Mouse (Mus musculus): ENCODE measurements at regions not wholly inside any gene's neighbourhood (a gene's known extent, or its start where the extent isn't known, plus 50 kb on each side); places are given as distances from the start of the nearest gene placed in this dataset.

GRCm38 (mm10) chr1:64215646-64216045, 93.6 kb upstream of the Klf7 start:
- WGBS: 61% methylated on average over 4 of the region's 4 CpGs

GRCm38 (mm10) chr1:64209131-64209530, 87.0 kb upstream of the Klf7 start:
- Histone ChIP-seq H3K9me3 (replicated peaks; ENCODE audit: control insufficient read depth, low read length) (peaks cover 12% of the 10 kb centered on the region), H3K27me3 (ENCODE audit: control insufficient read depth, insufficient read depth, low read length) (no peaks in the 10 kb centered on the region), H3K27ac (ENCODE audit: low read depth) (no peak overlapping the region), H3K4me1 (ENCODE audit: control insufficient read depth, insufficient read depth) (no peaks in the 10 kb centered on the region), H3K36me3 (replicated peaks; ENCODE audit: control insufficient read depth, insufficient read depth, low read length) (no peaks in the 10 kb centered on the region), H3K9ac (replicated peaks; ENCODE audit: low read depth, low read length) (no peak overlapping the region), H3K4me3 (ENCODE audit: low read depth, low read length) (no peak overlapping the region), H3K4me2 (ENCODE audit: low read depth, low read length) (no peak overlapping the region)
- TF ChIP-seq CTCF (IDR thresholded peaks at IDR 0.05; ENCODE audit: low read depth) (no peak), EP300 (IDR thresholded peaks at IDR 0.05; ENCODE audit: low read depth) (no peak)
- 49% methylated on average over 1 of the region's 1 CpGs for WGBS
- ATAC-seq (ENCODE audit: insufficient read depth, low read depth) (no peak), DNase-seq (ENCODE audit: low spot score) (no peak)

More at GRCm38 (mm10) chr1:64215646-64216045, 93.6 kb upstream of the Klf7 start:
- Histone ChIP-seq H3K9ac (replicated peaks; ENCODE audit: low read depth, low read length) (no peak overlapping the region), H3K36me3 (replicated peaks; ENCODE audit: control insufficient read depth, insufficient read depth, low read length) (no peaks in the 10 kb centered on the region), H3K27me3 (ENCODE audit: control insufficient read depth, insufficient read depth, low read length) (no peaks in the 10 kb centered on the region), H3K4me3 (ENCODE audit: low read depth, low read length) (no peak overlapping the region), H3K27ac (ENCODE audit: low read depth) (no peak overlapping the region), H3K4me2 (ENCODE audit: low read depth, low read length) (no peak overlapping the region), H3K4me1 (ENCODE audit: control insufficient read depth, insufficient read depth) (no peaks in the 10 kb centered on the region), H3K9me3 (replicated peaks; ENCODE audit: control insufficient read depth, low read length) (no peaks in the 10 kb centered on the region)
- ATAC-seq (ENCODE audit: insufficient read depth, low read depth): no peak
- TF ChIP-seq EP300 (IDR thresholded peaks at IDR 0.05; ENCODE audit: low read depth) (no peak), CTCF (IDR thresholded peaks at IDR 0.05; ENCODE audit: low read depth) (no peak)
- no peak for DNase-seq (ENCODE audit: low spot score)

GRCm38 (mm10) chr1:64200387-64201023, 78.4 kb upstream of the Klf7 start:
- Histone ChIP-seq H3K9me3 (replicated peaks; ENCODE audit: control insufficient read depth, low read length) (peaks cover 12% of the 10 kb centered on the region), H3K9ac (replicated peaks; ENCODE audit: low read depth, low read length) (no peak overlapping the region), H3K27me3 (ENCODE audit: control insufficient read depth, insufficient read depth, low read length) (no peaks in the 10 kb centered on the region), H3K4me2 (ENCODE audit: low read depth, low read length) (no peak overlapping the region), H3K4me3 (ENCODE audit: low read depth, low read length) (no peak overlapping the region), H3K4me1 (ENCODE audit: control insufficient read depth, insufficient read depth) (peaks cover 6% of the 10 kb centered on the region), H3K27ac (ENCODE audit: low read depth) (no peak overlapping the region), H3K36me3 (replicated peaks; ENCODE audit: control insufficient read depth, insufficient read depth, low read length) (no peaks in the 10 kb centered on the region)
- no peak for TF ChIP-seq EP300 (IDR thresholded peaks at IDR 0.05; ENCODE audit: low read depth)
- TF ChIP-seq CTCF (IDR thresholded peaks at IDR 0.05; ENCODE audit: low read depth): no peak
- ATAC-seq (ENCODE audit: insufficient read depth, low read depth) (no peak), DNase-seq (ENCODE audit: low spot score) (no peak)
- WGBS: 45% methylated on average over 5 of the region's 5 CpGs

GRCm38 (mm10) chr1:64198781-64199180, 76.7 kb upstream of the Klf7 start:
- Histone ChIP-seq H3K27ac (ENCODE audit: low read depth) (no peak overlapping the region), H3K36me3 (replicated peaks; ENCODE audit: control insufficient read depth, insufficient read depth, low read length) (no peaks in the 10 kb centered on the region), H3K4me3 (ENCODE audit: low read depth, low read length) (no peak overlapping the region), H3K9ac (replicated peaks; ENCODE audit: low read depth, low read length) (no peak overlapping the region), H3K4me1 (ENCODE audit: control insufficient read depth, insufficient read depth) (peaks cover 10% of the 10 kb centered on the region), H3K9me3 (replicated peaks; ENCODE audit: control insufficient read depth, low read length) (no peaks in the 10 kb centered on the region), H3K27me3 (ENCODE audit: control insufficient read depth, insufficient read depth, low read length) (no peaks in the 10 kb centered on the region), H3K4me2 (ENCODE audit: low read depth, low read length) (no peak overlapping the region)
- TF ChIP-seq EP300 (IDR thresholded peaks at IDR 0.05; ENCODE audit: low read depth) (no peak), CTCF (IDR thresholded peaks at IDR 0.05; ENCODE audit: low read depth) (no peak)
- 76% methylated on average over 5 of the region's 5 CpGs for WGBS
- ATAC-seq (ENCODE audit: insufficient read depth, low read depth) (no peak), DNase-seq (ENCODE audit: low spot score) (no peak)

GRCm38 (mm10) chr1:64198322-64198721, 76.2 kb upstream of the Klf7 start:
- no peaks in the 10 kb centered on the region for H3K36me3 ChIP-seq (replicated peaks; ENCODE audit: control insufficient read depth, insufficient read depth, low read length)
- 87% methylated on average over 2 of the region's 2 CpGs for WGBS

More at GRCm38 (mm10) chr1:64198322-64198721, 76.2 kb upstream of the Klf7 start:
- H3K27me3 ChIP-seq (ENCODE audit: control insufficient read depth, insufficient read depth, low read length): no peaks in the 10 kb centered on the region
- no peak for DNase-seq (ENCODE audit: low spot score)
- no peak overlapping the region for H3K9ac ChIP-seq (replicated peaks; ENCODE audit: low read depth, low read length)
- no peak for ATAC-seq (ENCODE audit: insufficient read depth, low read depth)
- no peak overlapping the region for H3K27ac ChIP-seq (ENCODE audit: low read depth)
- TF ChIP-seq CTCF (IDR thresholded peaks at IDR 0.05; ENCODE audit: low read depth): no peak
- TF ChIP-seq EP300 (IDR thresholded peaks at IDR 0.05; ENCODE audit: low read depth): no peak
- no peaks in the 10 kb centered on the region for H3K9me3 ChIP-seq (replicated peaks; ENCODE audit: control insufficient read depth, low read length)
- no peak overlapping the region for H3K4me3 ChIP-seq (ENCODE audit: low read depth, low read length)
- peaks cover 10% of the 10 kb centered on the region for H3K4me1 ChIP-seq (ENCODE audit: control insufficient read depth, insufficient read depth)
- H3K4me2 ChIP-seq (ENCODE audit: low read depth, low read length): no peak overlapping the region
